Mouse (Mus musculus): ENCODE data around the gene Csn1s2a. TPM values are rescaled to one million over a fixed set of nuclear protein-coding genes. Genes with fewer than 3 reads are reported as not detected.
"Not testable (repeated sequence)": the region's sequence is repeated elsewhere in the genome, so short reads cannot be mapped to it uniquely, and the experiment has no call there.

The Csn1s2a gene
- polyA plus RNA-seq (2012; rRNA removed), result not detected in 2 replicates
- polyA plus RNA-seq (2014; fragmentation: Nextera tagmentation; extraction: Ambion mirVana), result not detected in 2 replicates

DNA sequence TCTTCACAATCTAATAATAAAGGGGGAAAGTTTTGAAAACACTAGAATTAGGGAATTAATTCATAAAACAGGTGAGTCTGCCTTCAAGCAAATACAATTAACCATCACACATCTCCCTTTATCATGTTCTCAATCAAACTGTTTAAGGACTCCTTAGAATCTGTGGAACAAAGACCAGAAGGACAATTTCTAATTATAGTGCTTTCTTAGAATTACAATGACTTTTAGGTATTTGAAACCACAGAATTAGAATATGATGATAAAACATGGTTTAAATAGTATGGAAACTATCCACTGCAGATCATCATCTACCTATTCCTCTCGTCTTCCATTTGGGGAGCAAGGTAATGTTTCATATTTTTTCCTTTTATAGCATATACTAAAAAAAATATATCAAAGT is at the start of gene Csn1s2a:
Gene Csn1s2a (plus strand): TSS at position 301 of the 400 bp plus-strand sequence.
- DNase-seq (ENCODE audit: low spot score) (no peak), ATAC-seq (ENCODE audit: low FRiP score, low read depth) (no peak)
- H3K4me2 ChIP-seq (replicated peaks; ENCODE audit: low read depth, low read length, severe bottlenecking), result no peak within 1 kb of the TSS
- H3K9ac ChIP-seq (ENCODE audit: low read depth, low read length, severe bottlenecking), result no peak within 1 kb of the TSS
- H3K27ac ChIP-seq (replicated peaks; ENCODE audit: low read depth, low read length), result no peak within 1 kb of the TSS
- no peaks in the 10 kb centered on the region for H3K36me3 ChIP-seq (ENCODE audit: control insufficient read depth, insufficient read depth, low read length)
- H3K4me3 ChIP-seq (replicated peaks; ENCODE audit: low read length), result no peak within 1 kb of the TSS
- no peaks in the 10 kb centered on the region for H3K9me3 ChIP-seq (ENCODE audit: control insufficient read depth, low read length)
- H3K27me3 ChIP-seq (ENCODE audit: control insufficient read depth, insufficient read depth, low read length), result no peaks in the 10 kb centered on the region
- H3K4me1 ChIP-seq (ENCODE audit: control insufficient read depth, insufficient read depth, low read length), result no peaks in the 10 kb centered on the region
- no peak for TF ChIP-seq POLR2A (IDR thresholded peaks at IDR 0.05; ENCODE audit: borderline replicate concordance, extremely low read depth, insufficient read depth, insufficient read length)
- 64% methylated on average over 1 of the region's 1 CpGs for WGBS

GRCm38 (mm10) chr5:87734821-87735220 is 39.5 kb upstream of the Csn1s2a start:
- ATAC-seq (ENCODE audit: low FRiP score, low read depth), result no peak
- TF ChIP-seq POLR2A (IDR thresholded peaks at IDR 0.05; ENCODE audit: borderline replicate concordance, extremely low read depth, insufficient read depth, insufficient read length), result no peak
- H3K9me3 ChIP-seq (ENCODE audit: control insufficient read depth, low read length), result no peaks in the 10 kb centered on the region

GRCm38 (mm10) chr5:87753471-87753870 is 20.9 kb upstream of the Csn1s2a start:
- H3K36me3 ChIP-seq (ENCODE audit: control insufficient read depth, insufficient read depth, low read length), result no peaks in the 10 kb centered on the region
- H3K4me1 ChIP-seq (ENCODE audit: control insufficient read depth, insufficient read depth, low read length), result no peaks in the 10 kb centered on the region
- H3K4me3 ChIP-seq (replicated peaks; ENCODE audit: low read length), result no peak overlapping the region
- TF ChIP-seq POLR2A (IDR thresholded peaks at IDR 0.05; ENCODE audit: borderline replicate concordance, extremely low read depth, insufficient read depth, insufficient read length), result no peak
- no peak overlapping the region for H3K4me2 ChIP-seq (replicated peaks; ENCODE audit: low read depth, low read length, severe bottlenecking)
- 83% methylated on average over 1 of the region's 1 CpGs for WGBS
- no peak overlapping the region for H3K9ac ChIP-seq (ENCODE audit: low read depth, low read length, severe bottlenecking)
- H3K27ac ChIP-seq (replicated peaks; ENCODE audit: low read depth, low read length), result no peak overlapping the region
- no peaks in the 10 kb centered on the region for H3K27me3 ChIP-seq (ENCODE audit: control insufficient read depth, insufficient read depth, low read length)
- ATAC-seq (ENCODE audit: low FRiP score, low read depth) (no peak), DNase-seq (ENCODE audit: low spot score) (no peak)
- H3K9me3 ChIP-seq (ENCODE audit: control insufficient read depth, low read length), result no peaks in the 10 kb centered on the region

More at GRCm38 (mm10) chr5:87734821-87735220, 39.5 kb upstream of the Csn1s2a start:
- Histone ChIP-seq H3K9ac (ENCODE audit: low read depth, low read length, severe bottlenecking) (no peak overlapping the region), H3K4me2 (replicated peaks; ENCODE audit: low read depth, low read length, severe bottlenecking) (no peak overlapping the region), H3K4me1 (ENCODE audit: control insufficient read depth, insufficient read depth, low read length) (no peaks in the 10 kb centered on the region), H3K27ac (replicated peaks; ENCODE audit: low read depth, low read length) (no peak overlapping the region), H3K27me3 (ENCODE audit: control insufficient read depth, insufficient read depth, low read length) (no peaks in the 10 kb centered on the region), H3K4me3 (replicated peaks; ENCODE audit: low read length) (no peak overlapping the region), H3K36me3 (ENCODE audit: control insufficient read depth, insufficient read depth, low read length) (no peaks in the 10 kb centered on the region)
- DNase-seq (ENCODE audit: low spot score), result no peak

DNA sequence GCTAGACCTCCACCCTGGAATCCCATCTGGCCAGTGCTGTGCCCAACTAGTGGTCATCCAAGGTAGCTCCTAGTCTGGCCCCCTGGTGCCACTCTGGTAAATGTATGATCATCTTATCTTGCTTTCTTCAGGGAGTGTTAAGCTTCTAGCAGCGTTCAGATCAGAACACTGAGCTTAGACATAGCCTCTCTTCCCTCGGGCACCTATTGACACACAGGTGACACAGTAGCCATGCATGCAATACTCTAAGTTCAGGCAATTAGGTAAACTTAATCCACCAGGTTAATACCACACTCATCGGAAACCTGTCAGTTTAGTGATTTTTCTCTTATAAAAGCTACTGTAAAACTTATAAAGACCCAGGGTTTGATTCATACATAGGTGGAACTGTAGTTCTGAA is 9.8 kb upstream of the Csn1s2a start:
- no peak overlapping the region for H3K27ac ChIP-seq (replicated peaks; ENCODE audit: low read depth, low read length)
- H3K9me3 ChIP-seq (ENCODE audit: control insufficient read depth, low read length), result no peaks in the 10 kb centered on the region
- no peaks in the 10 kb centered on the region for H3K4me1 ChIP-seq (ENCODE audit: control insufficient read depth, insufficient read depth, low read length)
- H3K36me3 ChIP-seq (ENCODE audit: control insufficient read depth, insufficient read depth, low read length), result no peaks in the 10 kb centered on the region
- no peak for TF ChIP-seq POLR2A (IDR thresholded peaks at IDR 0.05; ENCODE audit: borderline replicate concordance, extremely low read depth, insufficient read depth, insufficient read length)
- DNase-seq (ENCODE audit: low spot score), result no peak
- H3K4me2 ChIP-seq (replicated peaks; ENCODE audit: low read depth, low read length, severe bottlenecking), result no peak overlapping the region
- no peak overlapping the region for H3K4me3 ChIP-seq (replicated peaks; ENCODE audit: low read length)
- H3K9ac ChIP-seq (ENCODE audit: low read depth, low read length, severe bottlenecking), result no peak overlapping the region
- WGBS, result 85% methylated on average over 3 of the region's 3 CpGs
- no peak for ATAC-seq (ENCODE audit: low FRiP score, low read depth)
- H3K27me3 ChIP-seq (ENCODE audit: control insufficient read depth, insufficient read depth, low read length), result no peaks in the 10 kb centered on the region

GRCm38 (mm10) chr5:87772151-87772550 is 2.2 kb upstream of the Csn1s2a start:
- WGBS, result 39% methylated on average over 2 of the region's 2 CpGs
- H3K4me3 ChIP-seq (replicated peaks; ENCODE audit: low read length), result not testable (repeated sequence)

GRCm38 (mm10) chr5:87782731-87783130 is 8.4 kb downstream of the Csn1s2a start:
- no peaks in the 10 kb centered on the region for H3K36me3 ChIP-seq (ENCODE audit: control insufficient read depth, insufficient read depth, low read length)
- no peak overlapping the region for H3K9ac ChIP-seq (ENCODE audit: low read depth, low read length, severe bottlenecking)
- ATAC-seq (ENCODE audit: low FRiP score, low read depth) (no peak), DNase-seq (ENCODE audit: low spot score) (no peak)
- no peaks in the 10 kb centered on the region for H3K27me3 ChIP-seq (ENCODE audit: control insufficient read depth, insufficient read depth, low read length)
- no peaks in the 10 kb centered on the region for H3K9me3 ChIP-seq (ENCODE audit: control insufficient read depth, low read length)
- H3K4me2 ChIP-seq (replicated peaks; ENCODE audit: low read depth, low read length, severe bottlenecking), result no peak overlapping the region
- no peak overlapping the region for H3K27ac ChIP-seq (replicated peaks; ENCODE audit: low read depth, low read length)
- no peak overlapping the region for H3K4me3 ChIP-seq (replicated peaks; ENCODE audit: low read length)
- H3K4me1 ChIP-seq (ENCODE audit: control insufficient read depth, insufficient read depth, low read length), result no peaks in the 10 kb centered on the region
- no peak for TF ChIP-seq POLR2A (IDR thresholded peaks at IDR 0.05; ENCODE audit: borderline replicate concordance, extremely low read depth, insufficient read depth, insufficient read length)
- WGBS, result 57% methylated on average over 4 of the region's 4 CpGs

More at GRCm38 (mm10) chr5:87772151-87772550, 2.2 kb upstream of the Csn1s2a start:
- not testable (repeated sequence) for H3K27ac ChIP-seq (replicated peaks; ENCODE audit: low read depth, low read length); H3K9ac ChIP-seq (ENCODE audit: low read depth, low read length, severe bottlenecking); H3K4me1 ChIP-seq (ENCODE audit: control insufficient read depth, insufficient read depth, low read length); ATAC-seq (ENCODE audit: low FRiP score, low read depth); H3K9me3 ChIP-seq (ENCODE audit: control insufficient read depth, low read length); H3K36me3 ChIP-seq (ENCODE audit: control insufficient read depth, insufficient read depth, low read length); DNase-seq (ENCODE audit: low spot score); H3K4me2 ChIP-seq (replicated peaks; ENCODE audit: low read depth, low read length, severe bottlenecking); H3K27me3 ChIP-seq (ENCODE audit: control insufficient read depth, insufficient read depth, low read length)
